Mouse (Mus musculus) CD4-positive, CD25-positive, alpha-beta regulatory T cell, adult 2 months (primary cell): ENCODE measurements around the gene Psmb3.
A peak's percentile ranks its signal among the peaks of the same experiment; 100 is the strongest.
"Not testable (repeated sequence)": the region's sequence is repeated elsewhere in the genome, so short reads cannot be mapped to it uniquely, and the experiment has no call there.

Source experiments
- DNase-seq: peaks from one replicate; pipeline ENCODE4 v3.0.0-alpha.2; 2012; ENCODE audit warnings: low read depth, low spot score

Gene Psmb3

GRCm38 (mm10) chr11:97694921-97695711, 8.1 kb upstream of the Psmb3 start:
- DNase-seq, result no peak

GRCm38 (mm10) chr11:97695712-97696401, 7.3 kb upstream of the Psmb3 start:
- DNase-seq, result no peak

- no peak for DNase-seq
Observed at GRCm38 (mm10) chr11:97696669-97697068, 6.5 kb upstream of the Psmb3 start.

- DNase-seq, result no peak
Observed at GRCm38 (mm10) chr11:97697199-97697890, 5.9 kb upstream of the Psmb3 start.

GRCm38 (mm10) chr11:97697891-97698529, 5.2 kb upstream of the Psmb3 start:
- no peak for DNase-seq

GRCm38 (mm10) chr11:97698741-97699611, 4.2 kb upstream of the Psmb3 start:
- peak; percentile 54 for DNase-seq

GRCm38 (mm10) chr11:97699626-97700002, 3.6 kb upstream of the Psmb3 start:
- DNase-seq, result peak; percentile 57

- peak; percentile 71 for DNase-seq
Observed at GRCm38 (mm10) chr11:97700003-97700745, 3.0 kb upstream of the Psmb3 start, which contains the start of gene Pcgf2. Gene Pcgf2, minus strand, starts transcription at chr11:97700497.

- DNase-seq, result peak; percentile 29
Observed at GRCm38 (mm10) chr11:97700746-97701580, 2.2 kb upstream of the Psmb3 start.

- DNase-seq, result no peak
Observed at GRCm38 (mm10) chr11:97701581-97702392, 1.4 kb upstream of the Psmb3 start.

- peak; percentile 94 for DNase-seq
Observed at GRCm38 (mm10) chr11:97702393-97702745, 830 bp upstream of the Psmb3 start.

GRCm38 (mm10) chr11:97710067-97710466, 6.9 kb downstream of the Psmb3 start:
- DNase-seq, result not testable (repeated sequence)

- no peak for DNase-seq
Observed at GRCm38 (mm10) chr11:97711200-97711900, 8.2 kb downstream of the Psmb3 start.

- no peak for DNase-seq
Observed at GRCm38 (mm10) chr11:97712286-97712685, 9.1 kb downstream of the Psmb3 start.

GRCm38 (mm10) chr11:97713896-97714295, 10.7 kb downstream of the Psmb3 start:
- DNase-seq, result no peak

GRCm38 (mm10) chr11:97714356-97714755, 11.2 kb downstream of the Psmb3 start:
- no peak for DNase-seq

GRCm38 (mm10) chr11:97714784-97715760, 11.9 kb downstream of the Psmb3 start:
- DNase-seq, result no peak
